Mouse (Mus musculus) liver, postnatal 0 days (tissue): Measurements from ENCODE around the gene Tmem262. TPM values are rescaled to one million over a fixed set of nuclear protein-coding genes. Genes with fewer than 3 reads are reported as not detected.

Experiments
- ATAC-seq: fragments of 200-750 bp; cut with Nextera tagmentation; 2 replicates; pipeline ENCODE4 v1.8.0; 2017; ENCODE audit warnings: mild to moderate bottlenecking, moderate library complexity
- DNase-seq: peaks from one replicate; pipeline ENCODE4 v3.0.0-alpha.2; 2016
- H3K27ac ChIP-seq: fragments of 300-500 bp; sonication (generic); 2 replicates; pipeline ENCODE4 v1.5.1; 2014; ENCODE audit warnings: antibody characterized with exemption, moderate library complexity, mild to moderate bottlenecking, low read depth
- H3K27me3 ChIP-seq: fragments of 300-500 bp; sonication (generic); 2 replicates; pipeline ENCODE4 v1.6.1; 2014; ENCODE audit warnings: low read length, control low read depth, mixed read lengths; ENCODE audit not compliant: insufficient read depth
- H3K36me3 ChIP-seq: fragments of 300-500 bp; sonication (generic); replicated peaks from 2 replicates; pipeline ENCODE4 v1.6.1; 2014; ENCODE audit warnings: mild to moderate bottlenecking, control low read depth, low read length, moderate library complexity, mixed read lengths; ENCODE audit not compliant: insufficient read depth
- H3K4me1 ChIP-seq: fragments of 300-500 bp; sonication (generic); 2 replicates; pipeline ENCODE4 v1.6.1; 2014; ENCODE audit warnings: antibody characterized with exemption, mild to moderate bottlenecking, control low read depth; ENCODE audit not compliant: insufficient read depth
- H3K4me2 ChIP-seq: fragments of 300-500 bp; sonication (generic); 2 replicates; pipeline ENCODE4 v1.6.1; 2014; ENCODE audit warnings: low read depth, mild to moderate bottlenecking, low read length, moderate library complexity, mixed read lengths
- H3K4me3 ChIP-seq: fragments of 300-500 bp; sonication (generic); 2 replicates; pipeline ENCODE4 v1.5.1; 2014; ENCODE audit warnings: low read depth, low read length
- H3K9ac ChIP-seq: fragments of 300-500 bp; sonication (generic); replicated peaks from 2 replicates; pipeline ENCODE4 v1.6.1; 2014; ENCODE audit warnings: mild to moderate bottlenecking, moderate library complexity
- H3K9me3 ChIP-seq: fragments of 300-500 bp; sonication (generic); 2 replicates; pipeline ENCODE4 v1.6.1; 2016; ENCODE audit warnings: mild to moderate bottlenecking, control low read depth, low read length, mixed read lengths
- CTCF ChIP-seq: sonication (generic); IDR thresholded peaks from 2 replicates; pipeline ENCODE4 v1.5.1; 2016; ENCODE audit warnings: antibody characterized with exemption, low read depth
- EP300 ChIP-seq: IDR thresholded peaks from 2 replicates; pipeline ENCODE4 v1.6.1; 2016; ENCODE audit warnings: antibody characterized with exemption, low read depth, mild to moderate bottlenecking
- WGBS: fragments of 180-500 bp; shearing (Covaris S2); extraction: QIAGEN DNeasy Blood & Tissue Kit; methylation state at CpG from one replicate; pipeline ENCODE4 v1.1.7; 2014; ENCODE audit not compliant: insufficient replicate concordance; 5-methylcytosine and 5-hydroxymethylcytosine counted together
- polyA plus RNA-seq: library from polyadenylated mRNA; unstranded; fragments of >200 nt; fragmentation: Nextera tagmentation; extraction: Ambion mirVana; gene quantifications from 2 replicates; pipeline ENCODE4 v1.2.1, GENCODE M21; 2015

Gene Tmem262
- polyA plus RNA-seq, 1 experiment from 2014 or later, result not detected

DNA sequence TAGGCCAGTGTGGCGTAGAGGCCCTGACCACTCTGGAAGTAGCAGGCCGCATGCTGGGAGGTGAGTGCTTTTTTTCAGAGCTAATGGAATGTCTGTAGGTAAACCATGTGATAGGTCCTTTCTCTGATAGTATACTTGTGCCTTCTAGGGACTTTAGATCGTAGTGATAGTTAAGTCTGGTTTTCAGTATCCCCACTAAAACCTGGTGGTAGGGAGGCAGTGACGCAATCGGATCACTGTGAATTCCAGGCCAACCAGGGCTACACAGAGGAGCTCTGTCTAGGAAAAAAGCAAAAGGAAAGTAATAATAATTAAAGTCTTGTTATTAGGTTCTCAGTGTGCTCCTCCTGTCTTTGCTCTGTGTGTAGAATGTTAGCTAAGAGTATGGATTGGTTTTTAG, 21.3 kb upstream of the Tmem262 start:
- H3K4me3 ChIP-seq, result peak overlapping the region; percentile 78
- H3K9me3 ChIP-seq, result no peaks in the 10 kb centered on the region
- peaks cover 36% of the 10 kb centered on the region for H3K36me3 ChIP-seq
- ATAC-seq, result no peak
- DNase-seq, result no peak
- WGBS, result 17% methylated on average over 5 of the region's 5 CpGs
- H3K27me3 ChIP-seq, result no peaks in the 10 kb centered on the region
- peak overlapping the region; percentile 75 for H3K27ac ChIP-seq
- H3K9ac ChIP-seq, result peak overlapping the region; percentile 94
- no peak for TF ChIP-seq EP300
- TF ChIP-seq CTCF, result no peak
- peak overlapping the region; percentile 66 for H3K4me2 ChIP-seq
- peaks cover 40% of the 10 kb centered on the region for H3K4me1 ChIP-seq

DNA sequence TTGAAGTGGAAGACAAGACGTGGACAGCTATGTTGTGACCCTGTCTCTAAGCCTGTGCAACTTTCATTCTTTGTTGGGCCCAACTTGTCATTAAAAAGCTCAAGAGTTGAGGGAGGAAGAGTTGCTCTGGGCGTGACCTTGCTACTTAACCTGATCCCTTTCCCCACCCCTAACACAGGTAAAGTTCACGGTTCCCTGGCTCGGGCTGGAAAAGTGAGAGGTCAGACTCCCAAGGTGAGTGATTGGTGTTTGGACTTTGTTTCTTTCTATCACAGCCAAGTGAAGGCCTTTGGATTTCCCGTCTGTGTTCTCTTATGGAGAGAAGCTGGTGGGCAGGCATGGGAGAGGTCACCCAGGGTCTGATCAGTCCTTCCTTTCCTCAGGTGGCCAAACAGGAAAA, 20.9 kb upstream of the Tmem262 start:
- peak overlapping the region; percentile 75 for H3K27ac ChIP-seq
- H3K36me3 ChIP-seq, result peaks cover 32% of the 10 kb centered on the region

DNA sequence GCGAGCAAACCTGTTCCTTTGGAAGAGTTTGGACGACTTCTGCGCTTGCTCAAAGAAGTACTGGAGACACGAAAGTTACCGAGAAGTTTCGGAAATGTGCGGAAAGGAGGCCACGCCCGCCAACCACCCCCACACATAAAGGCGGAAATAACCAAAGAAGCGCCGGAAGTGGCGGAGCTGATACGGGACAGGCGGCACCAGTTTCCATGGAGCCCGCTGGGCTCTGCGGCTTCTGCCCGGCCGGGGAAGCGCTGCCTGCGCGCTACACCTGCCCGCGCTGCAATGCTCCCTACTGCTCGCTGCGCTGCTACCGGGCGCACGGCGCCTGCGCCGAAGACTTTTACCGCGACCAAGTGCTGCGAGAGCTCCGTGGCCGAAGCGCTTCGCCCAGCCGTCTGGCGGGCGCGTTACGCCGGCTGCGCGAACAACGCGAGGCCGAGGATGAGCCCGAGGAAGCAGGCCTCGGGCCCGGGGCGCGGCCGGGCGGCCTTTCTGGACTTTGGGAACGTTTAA, 18.8 kb upstream of the Tmem262 start, which contains the start of gene Znhit2:
Gene Znhit2, plus strand, starts transcription at position 172 of the 513 bp plus-strand sequence.
- ATAC-seq (peak; percentile 65), DNase-seq (peak; percentile 94)
- H3K4me2 ChIP-seq, result peak within 1 kb of the TSS; percentile 94
- no peaks in the 10 kb centered on the region for H3K27me3 ChIP-seq
- H3K4me3 ChIP-seq, result peak within 1 kb of the TSS; percentile 89
- H3K9me3 ChIP-seq, result no peaks in the 10 kb centered on the region
- peak within 1 kb of the TSS; percentile 97 for H3K9ac ChIP-seq
- H3K4me1 ChIP-seq, result peaks cover 43% of the 10 kb centered on the region
- peaks cover 13% of the 10 kb centered on the region; the same call in 1 of the 2 replicates for H3K36me3 ChIP-seq
- TF ChIP-seq CTCF (peak; percentile 17; the same call in 1 of the 2 replicates), EP300 (no peak)
- H3K27ac ChIP-seq, result peak within 1 kb of the TSS; percentile 98
- WGBS, result 0% methylated on average over 55 of the region's 58 CpGs

More for the DNA sequence above, 20.9 kb upstream of the Tmem262 start:
- peak overlapping the region; percentile 66 for H3K4me2 ChIP-seq
- no peak for DNase-seq
- H3K9me3 ChIP-seq, result no peaks in the 10 kb centered on the region
- WGBS, result 59% methylated on average over 5 of the region's 5 CpGs
- ATAC-seq, result no peak
- TF ChIP-seq CTCF (no peak), EP300 (no peak)
- peak overlapping the region; percentile 78 for H3K4me3 ChIP-seq
- peaks cover 42% of the 10 kb centered on the region for H3K4me1 ChIP-seq
- no peaks in the 10 kb centered on the region for H3K27me3 ChIP-seq
- H3K9ac ChIP-seq, result peak overlapping the region; percentile 94

DNA sequence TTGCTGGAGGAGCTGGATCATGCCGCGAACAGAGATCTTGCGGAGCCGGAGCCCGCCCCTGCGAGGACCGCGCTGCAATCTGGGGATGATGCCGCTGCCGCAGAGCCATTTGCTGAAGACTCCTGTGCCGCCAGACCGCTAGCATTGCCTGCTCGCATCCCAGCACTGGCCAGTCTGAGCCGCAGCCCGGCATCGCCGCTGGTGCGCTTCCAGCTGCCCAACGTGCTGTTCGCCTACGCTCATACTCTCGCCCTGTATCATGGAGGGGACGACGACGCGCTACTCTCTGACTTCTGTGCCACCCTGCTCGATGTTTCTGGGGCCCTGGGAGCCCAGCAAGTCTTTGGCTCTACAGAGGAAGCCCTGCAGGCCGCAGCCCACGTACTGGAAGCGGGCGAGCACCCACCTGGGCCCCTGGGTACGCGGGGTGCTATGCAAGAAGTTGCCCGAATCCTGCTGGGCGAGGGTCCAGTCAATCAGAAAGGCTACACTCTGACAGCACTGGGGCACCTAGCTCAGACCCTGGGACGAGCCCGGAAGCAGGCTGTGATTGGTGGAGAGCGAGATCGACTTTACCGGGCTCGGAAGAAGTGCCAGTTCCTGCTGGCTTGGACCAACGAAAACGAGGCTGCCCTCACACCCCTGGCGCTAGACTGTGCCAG, 18.1 kb upstream of the Tmem262 start:
- H3K27me3 ChIP-seq, result no peaks in the 10 kb centered on the region
- H3K36me3 ChIP-seq, result peaks cover 10% of the 10 kb centered on the region; the same call in 1 of the 2 replicates
- H3K4me2 ChIP-seq, result peak overlapping the region; percentile 94
- no peaks in the 10 kb centered on the region for H3K9me3 ChIP-seq
- peak overlapping the region; percentile 98 for H3K27ac ChIP-seq
- peaks cover 42% of the 10 kb centered on the region for H3K4me1 ChIP-seq
- peak; percentile 40 for ATAC-seq
- DNase-seq, result peak; percentile 77
- peak overlapping the region; percentile 97 for H3K9ac ChIP-seq
- TF ChIP-seq CTCF (no peak), EP300 (no peak)
- WGBS, result under 1% methylated on average over 44 of the region's 44 CpGs
- H3K4me3 ChIP-seq, result peak overlapping the region; percentile 89

DNA sequence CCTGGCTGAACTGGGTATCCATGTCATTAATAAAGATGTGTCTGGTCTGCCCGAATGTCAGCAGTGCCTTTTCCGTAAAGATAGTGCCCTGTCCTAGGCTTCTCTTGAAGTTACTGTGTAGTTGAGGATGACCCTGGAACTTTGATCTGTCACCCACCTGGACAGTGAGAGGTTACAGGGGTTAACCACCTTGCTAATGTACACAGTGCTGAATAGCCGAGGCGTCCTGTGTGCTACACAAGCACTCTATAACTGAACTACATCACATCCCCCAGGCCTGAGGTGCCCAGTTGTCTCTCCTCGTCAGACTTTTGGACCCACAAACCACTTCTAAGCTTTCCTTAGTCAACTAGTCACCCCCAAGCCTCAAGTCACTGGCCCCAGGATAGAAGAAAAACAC, 17.4 kb upstream of the Tmem262 start:
- Histone ChIP-seq H3K4me1 (peaks cover 46% of the 10 kb centered on the region), H3K27me3 (no peaks in the 10 kb centered on the region), H3K9me3 (no peaks in the 10 kb centered on the region), H3K36me3 (peaks cover 10% of the 10 kb centered on the region; the same call in 1 of the 2 replicates), H3K9ac (peak overlapping the region; percentile 97), H3K27ac (peak overlapping the region; percentile 98), H3K4me2 (peak overlapping the region; percentile 94), H3K4me3 (peak overlapping the region; percentile 89)
- no peak for DNase-seq
- WGBS, result 35% methylated on average over 5 of the region's 5 CpGs
- peak; percentile 7; the same call in 1 of the 2 replicates for ATAC-seq
- no peak for TF ChIP-seq CTCF
- TF ChIP-seq EP300, result no peak

DNA sequence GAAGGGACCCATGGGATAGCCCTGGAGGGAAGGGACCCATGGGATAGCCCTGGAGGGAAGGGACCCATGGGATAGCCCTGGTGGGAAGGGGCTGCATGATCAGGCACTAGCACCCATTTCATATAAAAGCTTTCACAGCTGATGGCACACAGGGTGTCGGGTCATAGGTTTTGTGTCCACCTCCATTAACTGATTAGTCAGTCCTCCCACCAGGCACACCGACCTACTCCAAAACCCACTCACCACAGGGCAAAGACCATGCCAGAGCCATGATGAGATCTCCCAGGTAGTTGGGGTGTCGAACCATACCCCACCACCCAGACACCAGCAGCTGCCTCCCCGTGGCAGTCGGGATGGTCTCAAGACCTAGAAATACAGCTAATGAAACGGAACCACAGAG, 16.8 kb upstream of the Tmem262 start:
- Histone ChIP-seq H3K9me3 (no peaks in the 10 kb centered on the region), H3K36me3 (peaks cover 10% of the 10 kb centered on the region; the same call in 1 of the 2 replicates), H3K27me3 (no peaks in the 10 kb centered on the region), H3K9ac (peak overlapping the region; percentile 97; the same call in 1 of the 2 replicates), H3K4me2 (peak overlapping the region; percentile 94), H3K4me1 (peaks cover 52% of the 10 kb centered on the region), H3K4me3 (no peak overlapping the region), H3K27ac (peak overlapping the region; percentile 98)
- WGBS, result 87% methylated on average over 6 of the region's 6 CpGs
- DNase-seq (no peak), ATAC-seq (no peak)
- no peak for TF ChIP-seq EP300
- TF ChIP-seq CTCF, result no peak
